Mouse (Mus musculus) layer of hippocampus, adult 9-11 months (tissue): ENCODE data around the gene Sertad1.
A peak's percentile ranks its signal among the peaks of the same experiment; 100 is the strongest.

Experiments
- DNase-seq: peaks from one replicate; pipeline ENCODE4 v3.0.0; 2022

Sertad1 gene

GRCm38 (mm10) chr7:27486770-27487697, at the start of gene Sertad1:
Gene Sertad1, plus strand, starts transcription at chr7:27486910.
- peak; percentile 100 for DNase-seq

- DNase-seq: no peak
These were observed 49.2 kb upstream of the Sertad1 start for GRCm38 (mm10) chr7:27437544-27437943.

- no peak for DNase-seq
These were observed 46.7 kb upstream of the Sertad1 start for GRCm38 (mm10) chr7:27440014-27440413.

- DNase-seq: no peak
These were observed 40.7 kb upstream of the Sertad1 start for GRCm38 (mm10) chr7:27446051-27446450.

- DNase-seq: peak; percentile 78
These were observed 39.9 kb upstream of the Sertad1 start for GRCm38 (mm10) chr7:27446521-27447418.

GRCm38 (mm10) chr7:27447419-27448286, 39.1 kb upstream of the Sertad1 start, which contains the start of the genes Sptbn4 and Blvrb:
Gene Sptbn4, minus strand, starts transcription at chr7:27447686.
Gene Blvrb, plus strand, starts transcription at chr7:27447978.
- peak; percentile 100 for DNase-seq

- peak; percentile 50 for DNase-seq
These were observed 38.1 kb upstream of the Sertad1 start for GRCm38 (mm10) chr7:27448421-27449206.

GRCm38 (mm10) chr7:27449256-27449862, 37.4 kb upstream of the Sertad1 start:
- peak; percentile 58 for DNase-seq

GRCm38 (mm10) chr7:27451359-27451758, 35.4 kb upstream of the Sertad1 start:
- no peak for DNase-seq

GRCm38 (mm10) chr7:27452206-27452770, 34.4 kb upstream of the Sertad1 start:
- DNase-seq: no peak

GRCm38 (mm10) chr7:27454461-27455121, 32.1 kb upstream of the Sertad1 start:
- DNase-seq: no peak

- DNase-seq: no peak
These were observed 31.4 kb upstream of the Sertad1 start for GRCm38 (mm10) chr7:27455273-27455672.

- DNase-seq: no peak
These were observed 28.1 kb upstream of the Sertad1 start for GRCm38 (mm10) chr7:27458614-27459013.

GRCm38 (mm10) chr7:27459640-27460039, 27.1 kb upstream of the Sertad1 start:
- no peak for DNase-seq

- DNase-seq: no peak
These were observed 26.2 kb upstream of the Sertad1 start for GRCm38 (mm10) chr7:27460477-27460876.

- no peak for DNase-seq
These were observed 19.1 kb upstream of the Sertad1 start for GRCm38 (mm10) chr7:27467648-27468047.

GRCm38 (mm10) chr7:27471390-27472120, 15.2 kb upstream of the Sertad1 start:
- DNase-seq: no peak

- no peak for DNase-seq
These were observed 14.1 kb upstream of the Sertad1 start for GRCm38 (mm10) chr7:27472596-27472995.

GRCm38 (mm10) chr7:27473156-27473834, 13.4 kb upstream of the Sertad1 start, which contains the start of gene Sertad3:
Gene Sertad3, plus strand, starts transcription at chr7:27473768.
- DNase-seq: peak; percentile 98
